Mouse (Mus musculus) hindbrain, embryonic 10.5 days (tissue): ENCODE measurements at regions not wholly inside any gene's neighbourhood (a gene's known extent, or its start where the extent isn't known, plus 50 kb on each side); places are given as distances from the start of the nearest gene placed in this dataset.

Source experiments
- DNase-seq: peaks from one replicate; pipeline ENCODE4 v3.0.0-alpha.2; 2017; ENCODE audit warnings: low spot score
- H3K27ac ChIP-seq: fragments of 300-500 bp; sonication (generic); 2 replicates; pipeline ENCODE4 v1.5.1; 2016; ENCODE audit warnings: mild to moderate bottlenecking, moderate library complexity
- H3K27me3 ChIP-seq: fragments of 300-500 bp; sonication (generic); 2 replicates; pipeline ENCODE4 v1.6.1; 2016; ENCODE audit warnings: mild to moderate bottlenecking; ENCODE audit not compliant: poor library complexity, insufficient read depth, severe bottlenecking
- H3K36me3 ChIP-seq: fragments of 300-500 bp; sonication (generic); 2 replicates; pipeline ENCODE4 v1.6.1; 2016; ENCODE audit warnings: mild to moderate bottlenecking, moderate library complexity
- H3K4me1 ChIP-seq: fragments of 300-500 bp; sonication (generic); replicated peaks from 2 replicates; pipeline ENCODE4 v1.6.1; 2016; ENCODE audit warnings: mild to moderate bottlenecking
- H3K4me3 ChIP-seq: fragments of 300-500 bp; sonication (generic); 2 replicates; pipeline ENCODE4 v1.5.1; 2016; ENCODE audit warnings: mild to moderate bottlenecking, moderate library complexity
- H3K9me3 ChIP-seq: fragments of 300-500 bp; sonication (generic); 2 replicates; pipeline ENCODE4 v1.6.1; 2016; ENCODE audit warnings: mild to moderate bottlenecking, moderate library complexity
- WGBS: fragments of 180-500 bp; shearing (Covaris S2); methylation state at CpG from one replicate; pipeline ENCODE4 v1.1.7; 2016; 5-methylcytosine and 5-hydroxymethylcytosine counted together

DNA sequence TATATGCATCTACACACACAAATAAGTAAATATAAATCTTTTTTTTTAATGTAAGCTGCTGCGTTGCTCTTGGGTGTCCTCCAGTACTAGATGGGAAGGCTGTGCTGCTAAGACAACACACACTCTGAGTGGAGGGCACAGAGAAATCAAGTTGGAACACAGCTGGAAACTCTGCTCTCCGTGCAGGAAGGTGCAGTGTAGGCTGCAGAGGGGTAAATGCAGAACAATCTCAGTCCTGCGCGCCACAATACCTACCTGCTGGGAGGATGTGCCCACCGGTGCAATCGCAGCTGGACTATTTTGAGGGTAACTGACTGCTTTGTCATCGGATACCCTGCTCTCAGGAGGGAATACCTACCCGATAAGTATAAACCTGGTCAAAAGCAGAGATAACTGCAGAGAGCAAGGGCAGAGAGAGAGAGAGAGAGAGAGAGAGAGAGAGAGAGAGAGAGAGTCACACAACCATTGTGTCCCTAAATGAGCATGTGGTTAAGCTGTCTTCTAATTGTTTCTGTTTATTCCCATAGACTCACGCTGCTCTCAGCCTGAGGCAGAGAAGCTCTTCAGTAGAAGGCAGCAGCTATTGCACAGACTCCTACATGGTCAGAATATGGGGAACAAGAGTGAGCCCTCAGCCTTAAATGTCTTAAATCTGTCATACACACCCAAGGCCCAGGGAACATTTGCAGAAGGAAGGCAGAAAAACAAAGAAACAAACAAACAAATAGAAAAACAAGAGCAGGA lies 167.9 kb upstream of the Jade1 start:
- Histone ChIP-seq H3K9me3 (no peaks in the 10 kb centered on the region), H3K4me3 (no peak overlapping the region), H3K27me3 (no peaks in the 10 kb centered on the region), H3K36me3 (no peaks in the 10 kb centered on the region), H3K4me1 (no peaks in the 10 kb centered on the region), H3K27ac (no peak overlapping the region)
- 53% methylated on average over 9 of the region's 9 CpGs for WGBS
- DNase-seq = no peak

DNA sequence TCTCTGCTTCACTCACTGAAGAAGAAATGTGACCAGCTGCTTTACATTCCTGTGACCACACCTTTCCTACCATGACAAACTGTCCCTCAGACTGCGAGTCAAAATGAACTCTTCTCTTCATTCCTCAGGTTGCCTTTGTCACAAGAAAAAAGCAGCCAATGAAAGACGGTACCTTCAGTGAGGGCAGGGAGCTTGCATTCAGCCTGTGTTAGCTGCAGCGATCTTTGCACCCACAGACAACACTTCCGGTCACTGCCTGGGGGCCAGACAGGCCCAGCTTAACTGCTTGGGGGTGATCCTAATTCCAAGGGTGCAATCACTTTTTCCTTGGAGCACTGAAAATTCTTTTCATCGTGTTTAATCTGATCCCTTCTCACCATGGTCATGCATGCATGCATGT lies 169.2 kb upstream of the Jade1 start:
- Histone ChIP-seq H3K4me1 (no peaks in the 10 kb centered on the region), H3K4me3 (no peak overlapping the region), H3K36me3 (no peaks in the 10 kb centered on the region), H3K27me3 (no peaks in the 10 kb centered on the region), H3K27ac (no peak overlapping the region), H3K9me3 (no peaks in the 10 kb centered on the region)
- 61% methylated on average over 5 of the region's 5 CpGs for WGBS
- no peak for DNase-seq

- Histone ChIP-seq H3K27ac (no peak overlapping the region), H3K4me1 (no peaks in the 10 kb centered on the region), H3K36me3 (no peaks in the 10 kb centered on the region), H3K4me3 (no peak overlapping the region), H3K27me3 (no peaks in the 10 kb centered on the region), H3K9me3 (no peaks in the 10 kb centered on the region)
- no peak for DNase-seq
- 93% methylated on average over 10 of the region's 10 CpGs for WGBS
These were observed 171.1 kb upstream of the Jade1 start for GRCm38 (mm10) chr3:41384410-41384809.

GRCm38 (mm10) chr3:41378576-41378975 lies 177.0 kb upstream of the Jade1 start:
- 81% methylated on average over 5 of the region's 5 CpGs for WGBS
- no peak overlapping the region for H3K27ac ChIP-seq
- no peaks in the 10 kb centered on the region for H3K9me3 ChIP-seq
- no peaks in the 10 kb centered on the region for H3K27me3 ChIP-seq
- no peak for DNase-seq
- no peak overlapping the region for H3K4me3 ChIP-seq
- H3K36me3 ChIP-seq = no peaks in the 10 kb centered on the region
- peaks cover 13% of the 10 kb centered on the region; the same call in 1 of the 2 replicates for H3K4me1 ChIP-seq

DNA sequence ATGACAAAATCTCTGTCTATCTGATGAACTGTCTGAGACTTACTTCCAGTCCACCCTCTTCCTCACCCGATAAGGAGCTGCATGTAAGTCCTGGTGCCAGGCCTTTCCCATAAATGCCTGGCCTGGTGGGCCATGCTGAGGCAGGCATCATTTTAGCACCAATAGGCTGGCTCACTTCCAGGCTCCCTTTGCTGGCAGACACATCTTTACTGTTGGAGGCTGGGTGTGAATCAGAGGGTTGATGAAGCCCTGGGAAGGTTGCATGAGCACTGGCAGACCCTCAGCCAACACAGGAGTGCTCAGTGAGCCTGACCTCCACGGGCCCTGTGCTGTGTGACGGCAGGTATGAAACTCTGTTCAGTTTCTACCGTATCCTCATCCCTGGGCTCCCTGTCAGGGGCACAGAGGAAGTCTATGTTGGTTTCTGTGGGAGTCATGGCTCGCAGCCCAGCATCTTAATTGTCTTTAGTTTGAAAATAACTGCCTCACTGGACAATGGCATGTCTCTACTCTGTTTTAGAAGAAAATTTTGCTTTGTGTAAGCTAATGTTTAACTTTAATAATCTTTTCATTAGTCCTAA lies 177.6 kb upstream of the Jade1 start:
- H3K9me3 ChIP-seq = no peaks in the 10 kb centered on the region
- no peak for DNase-seq
- peaks cover 13% of the 10 kb centered on the region; the same call in 1 of the 2 replicates for H3K4me1 ChIP-seq
- H3K27ac ChIP-seq = no peak overlapping the region
- no peaks in the 10 kb centered on the region for H3K27me3 ChIP-seq
- 83% methylated on average over 5 of the region's 5 CpGs for WGBS
- no peak overlapping the region for H3K4me3 ChIP-seq
- no peaks in the 10 kb centered on the region for H3K36me3 ChIP-seq

- H3K36me3 ChIP-seq = no peaks in the 10 kb centered on the region
- H3K27ac ChIP-seq = no peak overlapping the region
- no peaks in the 10 kb centered on the region for H3K9me3 ChIP-seq
- H3K4me1 ChIP-seq = peaks cover 13% of the 10 kb centered on the region; the same call in 1 of the 2 replicates
- no peak for DNase-seq
- WGBS = 50% methylated on average over 6 of the region's 6 CpGs
- H3K27me3 ChIP-seq = no peaks in the 10 kb centered on the region
- H3K4me3 ChIP-seq = no peak overlapping the region
These were observed 178.5 kb upstream of the Jade1 start for GRCm38 (mm10) chr3:41376848-41377582.

GRCm38 (mm10) chr3:41375230-41375930 lies 180.2 kb upstream of the Jade1 start:
- peaks cover 13% of the 10 kb centered on the region; the same call in 1 of the 2 replicates for H3K4me1 ChIP-seq
- H3K36me3 ChIP-seq = no peaks in the 10 kb centered on the region
- no peak overlapping the region for H3K27ac ChIP-seq
- no peak overlapping the region for H3K4me3 ChIP-seq
- no peaks in the 10 kb centered on the region for H3K9me3 ChIP-seq
- H3K27me3 ChIP-seq = no peaks in the 10 kb centered on the region
- WGBS = 78% methylated on average over 2 of the region's 2 CpGs
- no peak for DNase-seq

GRCm38 (mm10) chr3:41373198-41373597 lies 182.3 kb upstream of the Jade1 start:
- peaks cover 8% of the 10 kb centered on the region; the same call in 1 of the 2 replicates for H3K4me1 ChIP-seq
- no peak overlapping the region for H3K27ac ChIP-seq
- H3K9me3 ChIP-seq = no peaks in the 10 kb centered on the region
- no peak overlapping the region for H3K4me3 ChIP-seq
- DNase-seq = no peak
- H3K36me3 ChIP-seq = no peaks in the 10 kb centered on the region
- H3K27me3 ChIP-seq = no peaks in the 10 kb centered on the region
- WGBS = 75% methylated on average over 5 of the region's 5 CpGs

GRCm38 (mm10) chr3:41368351-41369101 lies 187.0 kb upstream of the Jade1 start:
- Histone ChIP-seq H3K36me3 (no peaks in the 10 kb centered on the region), H3K4me3 (no peak overlapping the region), H3K27me3 (no peaks in the 10 kb centered on the region), H3K27ac (no peak overlapping the region), H3K4me1 (peaks cover 4% of the 10 kb centered on the region; the same call in 1 of the 2 replicates), H3K9me3 (no peaks in the 10 kb centered on the region)
- DNase-seq = no peak
- 88% methylated on average over 7 of the region's 7 CpGs for WGBS

- H3K36me3 ChIP-seq = no peaks in the 10 kb centered on the region
- no peak overlapping the region for H3K4me3 ChIP-seq
- H3K27me3 ChIP-seq = no peaks in the 10 kb centered on the region
- no peak overlapping the region for H3K27ac ChIP-seq
- H3K9me3 ChIP-seq = no peaks in the 10 kb centered on the region
- 82% methylated on average over 4 of the region's 4 CpGs for WGBS
- peaks cover 4% of the 10 kb centered on the region; the same call in 1 of the 2 replicates for H3K4me1 ChIP-seq
- DNase-seq = no peak
These were observed 188.8 kb upstream of the Jade1 start for GRCm38 (mm10) chr3:41366764-41367163.

DNA sequence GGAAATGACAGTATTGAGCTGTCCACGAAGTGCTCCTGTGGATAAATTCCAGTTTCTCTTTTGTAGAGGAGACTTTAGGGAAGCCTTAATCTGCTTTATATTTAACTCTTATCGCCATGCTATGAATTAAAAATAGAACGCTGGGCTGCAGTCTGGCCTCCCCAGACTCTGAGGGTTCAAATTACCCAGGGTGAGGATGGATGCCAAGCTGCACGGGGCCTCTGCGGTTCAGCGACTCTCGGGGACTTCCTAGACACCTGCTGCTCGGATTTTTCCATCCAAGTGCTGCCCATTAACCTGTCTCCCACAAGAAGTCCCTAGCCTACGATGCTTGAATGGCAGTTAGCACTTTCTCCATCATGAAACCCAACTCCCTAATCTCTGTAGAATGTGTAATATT lies 189.3 kb upstream of the Jade1 start:
- no peaks in the 10 kb centered on the region for H3K27me3 ChIP-seq
- peaks cover 4% of the 10 kb centered on the region; the same call in 1 of the 2 replicates for H3K4me1 ChIP-seq
- no peak overlapping the region for H3K27ac ChIP-seq
- WGBS = 60% methylated on average over 9 of the region's 9 CpGs
- H3K4me3 ChIP-seq = no peak overlapping the region
- no peaks in the 10 kb centered on the region for H3K36me3 ChIP-seq
- no peak for DNase-seq
- no peaks in the 10 kb centered on the region for H3K9me3 ChIP-seq

DNA sequence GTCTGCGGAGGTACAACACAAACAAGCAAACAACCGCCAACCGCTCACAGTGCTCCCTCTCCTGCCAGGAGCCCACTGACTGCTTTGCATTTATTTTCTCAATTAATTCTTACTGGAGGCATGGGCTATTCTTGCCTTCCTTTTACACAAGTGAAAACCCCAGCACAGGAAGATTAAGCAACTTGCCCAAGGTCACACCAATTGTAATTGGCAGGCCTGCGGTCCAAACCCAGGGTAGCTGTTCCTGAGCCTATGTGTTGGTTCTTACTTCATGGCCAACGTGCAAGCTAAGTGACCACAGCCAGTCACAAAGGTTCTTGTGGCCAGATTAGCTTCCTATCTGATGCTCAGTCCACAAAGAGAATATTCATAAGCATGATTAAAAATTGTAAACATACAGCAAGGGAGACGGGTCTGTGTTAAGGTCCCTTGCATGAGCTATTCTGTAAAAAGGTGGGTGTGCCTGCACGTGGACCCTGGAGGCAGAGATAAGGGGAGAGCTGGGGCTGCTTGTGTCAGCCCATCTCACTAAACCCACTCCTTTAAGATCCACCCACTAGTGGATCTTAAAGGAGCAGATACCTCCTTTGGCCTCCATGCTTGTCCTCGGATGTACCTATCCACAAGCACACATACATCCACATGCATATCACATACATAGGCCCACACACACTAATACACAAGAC lies 190.2 kb upstream of the Jade1 start:
- H3K4me3 ChIP-seq = no peak overlapping the region

More for the DNA sequence above, 190.2 kb upstream of the Jade1 start:
- H3K27me3 ChIP-seq = no peaks in the 10 kb centered on the region
- H3K4me1 ChIP-seq = peaks cover 4% of the 10 kb centered on the region; the same call in 1 of the 2 replicates
- WGBS = 82% methylated on average over 8 of the region's 8 CpGs
- no peak overlapping the region for H3K27ac ChIP-seq
- no peak for DNase-seq
- H3K36me3 ChIP-seq = no peaks in the 10 kb centered on the region
- H3K9me3 ChIP-seq = no peaks in the 10 kb centered on the region
